Mouse (Mus musculus) ES-E14 (cell line): ENCODE measurements at regions not wholly inside any gene's neighbourhood (a gene's known extent, or its start where the extent isn't known, plus 50 kb on each side); places are given as distances from the start of the nearest gene placed in this dataset.

Experiments used
- DNase-seq: peaks from one replicate; pipeline ENCODE4 v3.0.0-alpha.2; 2013; ENCODE audit warnings: low read depth, low spot score
- H3K27ac ChIP-seq: 2 replicates; pipeline ENCODE4 v1.5.1; 2012; ENCODE audit warnings: low read depth, mild to moderate bottlenecking, low read length, moderate library complexity, mixed read lengths; ENCODE audit not compliant: poor library complexity, insufficient read depth, severe bottlenecking
- H3K36me3 ChIP-seq: 2 replicates; pipeline ENCODE4 v1.6.1; 2012; ENCODE audit warnings: mild to moderate bottlenecking, low read length, moderate library complexity, mixed read lengths; ENCODE audit not compliant: control insufficient read depth, poor library complexity, insufficient read depth, severe bottlenecking
- H3K4me1 ChIP-seq, 2 experiments: fragments of 150-350 bp in 1 of 2; sonication (generic) in 1 of 2; 2 replicates each; pipeline ENCODE4 v1.6.1; 2012; ENCODE audit warnings: low read length in 2 of 2, mild to moderate bottlenecking in 1 of 2, mixed read lengths in 1 of 2; ENCODE audit not compliant: control insufficient read depth in 2 of 2, insufficient read depth in 2 of 2, poor library complexity in 1 of 2
- H3K4me3 ChIP-seq, 2 experiments: fragments of 150-350 bp in 1 of 2; sonication (generic) in 1 of 2; 2 replicates each; pipeline ENCODE4 v1.5.1; 2012; ENCODE audit warnings: low read length in 2 of 2, low read depth in 1 of 2, mild to moderate bottlenecking in 1 of 2, mixed read lengths in 1 of 2; ENCODE audit not compliant: insufficient read depth in 1 of 2, poor library complexity in 1 of 2, severe bottlenecking in 1 of 2
- H3K9ac ChIP-seq: 2 replicates; pipeline ENCODE4 v1.6.1; 2012; ENCODE audit warnings: low read depth, mild to moderate bottlenecking, low read length, mixed read lengths; ENCODE audit not compliant: poor library complexity, insufficient read depth, severe bottlenecking
- H3K9me3 ChIP-seq: fragments of 150-350 bp; sonication (generic); 2 replicates; pipeline ENCODE4 v1.6.1; 2012; ENCODE audit warnings: low read depth, mild to moderate bottlenecking, low read length; ENCODE audit not compliant: control insufficient read depth, insufficient read depth
- CHD2 ChIP-seq: IDR thresholded peaks from 2 replicates; pipeline ENCODE4 v1.6.1; 2014; ENCODE audit warnings: mild to moderate bottlenecking, low read depth, low read length, inconsistent platforms
- HCFC1 ChIP-seq: IDR thresholded peaks from 2 replicates; pipeline ENCODE4 v1.6.1; 2012; ENCODE audit warnings: low read length, inconsistent platforms, borderline replicate concordance; ENCODE audit not compliant: insufficient read depth
- MAFK ChIP-seq: IDR thresholded peaks from 2 replicates; pipeline ENCODE4 v1.6.1; 2014; ENCODE audit warnings: mild to moderate bottlenecking, low read depth, low read length, inconsistent platforms; ENCODE audit not compliant: insufficient read depth
- ZC3H11A ChIP-seq: IDR thresholded peaks from 2 replicates; pipeline ENCODE4 v1.6.1; 2012; ENCODE audit warnings: low read depth, mild to moderate bottlenecking, inconsistent platforms, low read length, borderline replicate concordance
- ZNF384 ChIP-seq: IDR thresholded peaks from 2 replicates; pipeline ENCODE4 v1.6.1; 2012; ENCODE audit warnings: low read depth, low read length, inconsistent platforms
- in situ Hi-C, 2 experiments: fragments of 600-800 bp; cut with MboI; formaldehyde crosslinking; loops; one replicate each; pipeline ENCODE4 v1.15.1; 2025; ENCODE audit warnings: low sequenced_read_pairs in 2 of 2, inconsistent platforms in 1 of 2; ENCODE audit not compliant: unreplicated experiment in 2 of 2

- Histone ChIP-seq H3K9ac (no peak overlapping the region), H3K4me3 (no peak overlapping the region)
Measured at GRCm38 (mm10) chr2:131745381-131745895, 114.1 kb downstream of the Erv3 start.

GRCm38 (mm10) chr2:131744957-131745356 lies 114.6 kb downstream of the Erv3 start:
- no peak for DNase-seq
- no peak for TF ChIP-seq ZC3H11A
- TF ChIP-seq MAFK: no peak
- no peak for TF ChIP-seq CHD2
- TF ChIP-seq ZNF384: no peak
- TF ChIP-seq HCFC1: no peak
- H3K9me3 ChIP-seq: no peaks in the 10 kb centered on the region
- no peaks in the 10 kb centered on the region for H3K36me3 ChIP-seq
- H3K9ac ChIP-seq: no peak overlapping the region
- in situ Hi-C loops: no loop called here
- H3K4me3 ChIP-seq: no peak overlapping the region
- H3K27ac ChIP-seq: no peak overlapping the region
- H3K4me1 ChIP-seq: no peaks in the 10 kb centered on the region

More at GRCm38 (mm10) chr2:131745381-131745895, 114.1 kb downstream of the Erv3 start:
- no peaks in the 10 kb centered on the region for H3K4me1 ChIP-seq
- DNase-seq: no peak
- no peaks in the 10 kb centered on the region for H3K9me3 ChIP-seq
- H3K27ac ChIP-seq: no peak overlapping the region
- no peaks in the 10 kb centered on the region for H3K36me3 ChIP-seq
- TF ChIP-seq HCFC1 (no peak), ZC3H11A (no peak)
- in situ Hi-C loops: no loop called here

GRCm38 (mm10) chr2:131740456-131740855 lies 119.1 kb downstream of the Erv3 start:
- no peak for DNase-seq
- Histone ChIP-seq H3K4me3 (no peak overlapping the region), H3K36me3 (no peaks in the 10 kb centered on the region), H3K9ac (no peak overlapping the region), H3K4me1 (no peaks in the 10 kb centered on the region), H3K9me3 (no peaks in the 10 kb centered on the region), H3K27ac (no peak overlapping the region)
- in situ Hi-C loops: no loop called here
- TF ChIP-seq HCFC1 (no peak), CHD2 (no peak), ZC3H11A (no peak), ZNF384 (no peak), MAFK (no peak)

- DNase-seq: no peak
- Histone ChIP-seq H3K4me1 (no peaks in the 10 kb centered on the region), H3K9ac (no peak overlapping the region), H3K36me3 (no peaks in the 10 kb centered on the region), H3K4me3 (no peak overlapping the region), H3K9me3 (no peaks in the 10 kb centered on the region), H3K27ac (no peak overlapping the region)
- in situ Hi-C loops: no loop called here
- TF ChIP-seq CHD2 (no peak), ZC3H11A (no peak), MAFK (no peak), ZNF384 (no peak), HCFC1 (no peak)
Measured at GRCm38 (mm10) chr2:131739022-131739421, 120.5 kb downstream of the Erv3 start.

GRCm38 (mm10) chr2:131734740-131735378 lies 124.7 kb downstream of the Erv3 start:
- TF ChIP-seq HCFC1: no peak
- no peak for TF ChIP-seq ZNF384
- TF ChIP-seq ZC3H11A: no peak
- no peak for TF ChIP-seq CHD2
- TF ChIP-seq MAFK: no peak
- no peaks in the 10 kb centered on the region for H3K4me1 ChIP-seq
- in situ Hi-C loops: no loop called here

More at GRCm38 (mm10) chr2:131734740-131735378, 124.7 kb downstream of the Erv3 start:
- DNase-seq: no peak
- Histone ChIP-seq H3K4me3 (no peak overlapping the region), H3K9ac (no peak overlapping the region), H3K36me3 (no peaks in the 10 kb centered on the region), H3K9me3 (no peaks in the 10 kb centered on the region), H3K27ac (no peak overlapping the region)
